Mouse (Mus musculus) A20 (cell line): ENCODE measurements around the gene Strip1.

Source experiments
- DNase-seq: peaks from one replicate; pipeline ENCODE4 v3.0.0-alpha.2; 2011; ENCODE audit warnings: low read depth, low spot score

Gene Strip1

DNA sequence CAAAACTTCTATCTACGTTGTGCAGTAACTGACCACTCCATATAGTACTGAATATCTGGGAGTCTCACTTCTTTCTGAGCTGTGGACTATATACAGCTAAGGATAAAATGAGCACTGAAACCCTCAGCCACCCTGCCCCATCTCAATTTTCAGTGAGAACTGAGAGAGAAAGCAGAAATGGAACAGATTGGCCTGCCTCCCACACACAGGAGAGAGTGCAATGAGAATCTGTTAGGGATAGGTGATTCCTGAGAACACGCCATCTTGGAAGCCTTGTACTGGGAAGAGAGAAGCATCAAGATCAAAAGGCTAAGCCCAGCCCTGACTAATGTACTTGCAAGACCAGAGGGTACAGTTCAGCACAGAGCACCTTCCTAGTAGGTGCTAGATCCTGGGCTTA lies 2.9 kb downstream of the Strip1 start:
- DNase-seq = no peak

GRCm38 (mm10) chr3:107627641-107628040 lies 3.9 kb downstream of the Strip1 start:
- no peak for DNase-seq

- no peak for DNase-seq
Measured at GRCm38 (mm10) chr3:107626751-107627150, 4.7 kb downstream of the Strip1 start.

- no peak for DNase-seq
Measured at GRCm38 (mm10) chr3:107625536-107625935, 6.0 kb downstream of the Strip1 start.

DNA sequence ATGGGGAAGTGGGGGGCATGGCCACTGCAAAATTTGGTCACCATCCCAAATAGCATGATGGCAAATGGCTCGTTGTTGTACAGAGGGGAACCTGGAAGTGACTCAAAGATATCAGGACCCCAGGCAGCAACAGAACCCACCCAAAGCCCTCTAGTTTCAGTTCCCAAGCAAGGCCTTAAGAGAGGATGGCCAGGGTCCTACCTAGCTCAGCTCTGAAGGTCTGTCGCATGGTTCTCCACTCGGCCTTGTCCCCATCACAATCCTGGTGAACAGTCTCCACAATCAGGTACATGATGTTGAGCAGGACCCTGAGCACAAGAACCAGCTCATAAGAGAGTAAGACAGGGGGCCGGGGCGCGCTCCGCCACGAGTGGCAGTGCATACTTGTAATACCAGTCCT lies 7.1 kb downstream of the Strip1 start:
- DNase-seq = no peak

DNA sequence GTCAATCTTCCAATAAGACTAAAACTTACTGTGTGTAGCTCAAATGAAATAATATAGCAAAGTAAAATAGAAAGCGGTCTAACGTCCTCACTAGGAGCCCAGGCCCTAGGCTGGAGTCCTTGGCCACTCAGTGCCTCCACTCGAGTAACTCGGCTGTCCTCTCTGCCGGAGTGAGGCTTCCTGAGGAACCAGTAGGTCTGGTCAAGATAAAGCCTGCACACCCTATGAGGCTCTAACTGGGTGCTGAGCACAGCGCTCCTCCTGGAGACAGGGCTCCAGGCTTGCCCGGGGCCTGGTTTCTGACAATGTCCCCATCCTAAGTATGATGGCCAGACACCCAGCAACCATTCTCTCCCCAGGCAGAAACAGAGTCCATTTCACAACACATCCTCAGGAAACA lies 9.0 kb downstream of the Strip1 start:
- DNase-seq = no peak

DNA sequence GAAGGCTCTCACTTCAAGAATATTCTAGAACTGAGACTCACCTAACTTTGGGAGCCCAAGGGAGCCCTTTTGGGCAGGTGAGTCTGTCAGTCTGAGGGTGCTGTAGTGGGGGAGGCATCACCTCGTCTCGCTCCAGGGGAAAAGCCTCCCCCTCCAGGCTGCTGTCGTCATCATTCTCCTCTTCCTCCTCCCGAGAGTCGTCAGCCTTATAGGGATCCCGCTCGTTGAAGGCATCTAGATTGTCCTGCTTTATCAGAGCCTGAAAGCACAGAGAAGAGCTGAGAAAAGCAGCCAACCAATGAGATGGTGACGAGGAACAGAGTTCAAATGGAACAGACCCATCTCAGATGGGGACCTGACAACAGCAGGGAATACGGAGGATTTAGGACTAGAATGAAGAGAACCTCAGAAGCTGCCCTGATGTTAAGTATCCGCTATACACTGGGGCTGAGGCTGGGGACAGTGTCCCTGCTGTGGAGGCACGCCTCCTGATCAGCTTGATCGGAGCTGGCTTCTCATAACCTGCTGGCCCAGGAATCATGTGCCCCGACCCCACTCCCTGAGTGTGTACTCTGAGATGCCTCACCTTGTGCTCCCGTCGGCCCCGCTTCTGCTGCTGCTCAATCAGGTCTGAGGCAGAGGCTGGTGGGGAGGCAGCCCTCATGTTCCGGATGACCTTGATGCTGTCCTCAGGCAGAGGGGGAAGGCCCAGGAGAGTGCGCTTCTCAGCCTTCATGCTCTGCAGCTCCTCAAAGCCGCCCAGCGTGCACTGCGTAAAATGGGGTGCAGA lies 10.0 kb downstream of the Strip1 start:
- DNase-seq = no peak

DNA sequence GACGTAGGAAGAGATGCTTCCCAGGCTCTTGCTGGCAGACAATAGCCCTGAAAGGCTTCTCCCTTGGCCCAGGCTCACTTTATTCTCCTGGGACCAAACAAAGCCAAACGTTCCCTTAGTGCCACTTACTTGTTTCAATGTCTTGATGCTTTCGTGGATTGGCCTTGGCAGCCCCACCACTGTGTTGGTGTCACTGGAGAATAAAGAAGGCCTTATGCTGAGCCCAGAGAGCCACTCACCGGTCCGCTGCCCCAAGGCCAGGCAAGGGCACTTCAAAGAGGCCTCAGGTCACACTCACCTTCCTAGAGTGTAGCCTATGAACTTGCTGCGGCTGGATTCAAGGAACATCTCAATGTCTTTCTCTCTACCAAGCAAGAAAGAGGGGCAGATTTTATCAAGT lies 11.6 kb downstream of the Strip1 start:
- DNase-seq = no peak

DNA sequence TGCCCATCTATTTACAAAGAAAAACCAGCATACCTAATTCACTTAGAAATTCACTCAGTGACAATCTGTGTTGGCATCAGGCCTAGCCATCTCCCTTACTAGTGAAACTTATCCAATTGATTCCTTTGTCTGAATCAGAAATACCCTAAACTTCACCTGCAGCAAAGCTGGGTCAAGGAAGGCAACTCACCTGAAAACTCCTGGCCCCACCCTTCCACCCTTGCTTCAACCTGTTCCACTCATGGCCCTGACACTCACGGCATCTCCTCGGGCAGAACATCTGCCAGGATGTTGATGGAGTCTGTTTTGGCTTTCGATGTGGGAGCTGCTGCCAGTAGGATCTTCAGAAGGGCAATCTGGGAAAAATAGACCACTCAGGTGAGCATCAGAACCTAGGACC lies 13.7 kb downstream of the Strip1 start:
- DNase-seq = no peak

- DNase-seq = peak; percentile 61
Measured at GRCm38 (mm10) chr3:107612902-107613525, 18.5 kb downstream of the Strip1 start.

- DNase-seq = no peak
Measured at GRCm38 (mm10) chr3:107611394-107611793, 20.1 kb downstream of the Strip1 start.

DNA sequence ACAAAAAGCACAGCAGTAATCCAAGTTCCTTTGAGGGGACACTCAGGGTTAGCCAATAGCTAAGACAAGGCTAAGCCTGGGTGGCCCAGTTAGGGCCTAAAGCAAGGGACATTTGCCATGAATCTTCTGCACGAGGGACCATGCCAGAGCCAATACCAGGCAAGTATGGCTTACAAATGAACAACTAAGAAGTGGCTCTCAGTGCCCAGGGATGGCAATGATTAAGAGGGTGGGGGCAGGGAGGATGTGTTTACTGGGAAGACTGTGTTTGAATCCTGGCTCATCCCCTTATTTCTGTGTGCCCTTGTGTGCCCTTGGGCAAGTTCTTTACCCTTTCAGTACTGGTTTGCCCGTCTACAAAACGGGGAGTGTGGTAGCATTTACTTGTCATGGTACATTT lies 22.1 kb downstream of the Strip1 start:
- no peak for DNase-seq

DNA sequence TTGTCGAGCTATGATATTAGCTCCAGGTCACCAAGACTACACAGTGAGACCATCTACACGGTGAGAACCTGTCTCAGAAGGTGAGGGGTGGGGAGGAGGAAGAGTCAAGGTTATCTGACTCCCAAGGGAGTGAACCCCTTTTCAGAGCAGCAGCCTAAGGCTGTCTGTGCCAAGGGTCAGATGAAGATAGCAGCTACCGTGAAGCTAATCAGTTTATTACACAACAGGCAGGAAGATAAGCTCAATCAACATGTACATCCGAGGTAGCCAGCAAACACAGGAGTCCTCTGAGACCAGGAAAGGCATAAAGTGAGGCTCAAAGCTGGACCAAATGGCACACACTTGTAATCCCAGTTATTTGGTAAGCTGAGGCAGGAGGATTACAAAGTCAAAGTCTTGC lies 22.7 kb downstream of the Strip1 start:
- DNase-seq = no peak

DNA sequence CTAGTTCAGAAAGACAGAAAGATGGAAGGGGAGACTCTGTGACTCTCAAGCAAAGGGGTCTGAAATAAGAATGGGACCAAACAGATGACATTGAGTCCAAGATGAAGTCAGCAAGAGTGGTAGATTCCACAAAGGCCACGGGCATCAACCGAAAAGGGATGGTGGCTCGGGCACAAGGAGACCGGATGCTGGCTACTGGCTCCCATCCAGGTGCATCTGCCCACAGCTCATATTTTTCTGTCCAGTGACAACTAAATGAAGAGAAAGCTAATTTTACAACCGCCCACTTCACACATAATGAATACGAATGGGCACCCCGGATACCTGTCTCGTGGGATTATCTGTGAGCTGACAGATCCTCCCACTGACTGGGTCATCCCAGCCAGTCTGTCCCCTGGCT lies 24.3 kb downstream of the Strip1 start:
- no peak for DNase-seq

- peak; percentile 58 for DNase-seq
Measured at GRCm38 (mm10) chr3:107605304-107605703, 26.2 kb downstream of the Strip1 start.

- no peak for DNase-seq
Measured at GRCm38 (mm10) chr3:107600127-107600526, 31.4 kb downstream of the Strip1 start.

DNA sequence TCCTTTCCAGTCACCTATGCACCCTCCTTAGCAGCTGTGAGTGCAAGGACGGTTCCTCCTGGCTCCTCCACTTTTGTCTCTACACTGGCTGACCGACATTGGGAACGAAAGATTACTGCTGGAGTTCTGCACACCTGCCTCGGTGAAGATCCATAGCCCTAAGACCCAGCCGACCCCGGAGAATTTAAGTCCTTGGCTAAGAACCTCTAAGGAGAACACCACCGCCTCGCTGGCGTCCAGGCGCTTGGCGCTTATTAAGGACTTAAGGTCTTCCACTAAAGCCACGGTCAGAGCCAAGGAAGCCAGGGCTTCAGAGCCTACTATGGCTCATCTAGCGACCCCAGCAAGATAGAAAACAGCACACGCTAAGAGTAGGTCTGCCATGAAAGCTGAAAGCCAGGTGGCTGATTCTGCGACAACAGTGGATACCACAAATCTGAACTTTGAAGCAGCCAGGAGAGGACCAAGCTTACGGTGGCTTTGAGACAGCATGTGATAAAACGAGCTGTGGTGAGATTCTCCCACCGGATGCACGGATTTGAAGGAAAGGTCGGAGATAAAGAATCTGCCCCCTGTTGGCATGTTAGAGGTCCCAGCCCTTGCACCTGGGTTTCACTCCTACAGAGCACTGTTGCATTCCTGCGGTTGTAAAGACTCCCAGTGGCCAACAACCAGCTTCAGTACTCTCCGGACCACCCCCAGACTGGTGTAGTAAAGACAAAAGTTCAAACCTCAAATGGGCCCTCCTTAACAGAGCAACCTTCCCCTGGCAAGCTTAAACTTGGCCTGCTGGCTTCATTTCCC lies 33.7 kb downstream of the Strip1 start:
- no peak for DNase-seq

GRCm38 (mm10) chr3:107597134-107597533 lies 34.4 kb downstream of the Strip1 start:
- DNase-seq = no peak

DNA sequence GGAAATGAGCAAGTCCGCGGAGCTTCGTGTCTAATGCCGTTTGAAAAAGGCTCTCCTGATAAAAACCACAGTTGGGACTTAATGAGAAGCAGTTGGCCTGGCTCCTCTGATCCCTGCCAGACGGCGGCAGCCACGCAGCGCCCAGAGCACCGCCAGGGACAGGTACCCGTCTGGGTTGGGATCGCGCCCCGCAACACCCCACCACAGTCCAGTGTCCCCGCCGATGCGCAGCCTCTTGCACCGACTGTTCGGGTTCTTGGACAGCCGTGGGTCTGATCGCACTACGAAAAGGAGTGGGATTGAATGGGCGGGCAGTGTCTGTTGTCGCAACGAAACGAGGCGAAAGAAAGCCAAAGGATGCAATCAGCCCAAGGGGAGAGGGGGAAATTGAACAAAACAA lies 34.9 kb downstream of the Strip1 start:
- DNase-seq = no peak

GRCm38 (mm10) chr3:107595938-107596461 lies 35.5 kb downstream of the Strip1 start:
- no peak for DNase-seq

DNA sequence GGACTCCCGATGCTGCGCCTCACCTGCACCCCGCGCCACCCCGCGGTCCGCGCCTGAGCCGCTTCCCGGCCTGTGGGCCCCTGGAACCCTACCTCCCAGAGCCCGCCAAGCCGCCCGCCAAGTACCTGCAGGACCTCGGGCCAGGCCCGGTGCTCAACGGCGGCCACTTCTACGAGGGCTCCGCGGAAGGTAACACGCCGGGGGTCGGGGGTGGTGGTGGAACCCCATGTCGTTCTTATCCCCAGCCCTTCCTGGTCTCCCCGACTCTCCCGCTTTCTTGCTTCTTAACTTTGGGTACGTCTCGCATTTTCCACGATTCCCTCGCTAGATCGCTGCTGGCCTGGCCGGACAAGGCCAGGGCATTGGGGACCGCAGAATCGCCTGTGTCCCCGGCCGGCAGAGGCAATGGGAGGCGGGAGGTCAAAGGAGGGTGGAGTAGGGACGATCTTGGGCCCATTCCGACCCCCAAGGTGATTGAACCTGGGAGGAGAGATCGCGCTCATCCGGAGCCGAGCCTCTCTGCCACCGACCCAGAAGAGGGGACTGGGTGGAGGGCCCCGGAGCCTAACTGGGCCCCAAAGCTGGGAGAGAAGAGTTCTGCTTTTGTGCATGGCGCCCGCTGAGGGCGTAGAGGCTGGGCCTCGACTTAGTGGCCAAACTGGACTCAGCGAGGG lies 36.1 kb downstream of the Strip1 start:
- no peak for DNase-seq
